Mouse (Mus musculus): ENCODE data around the gene Rhox11.
"Not testable (repeated sequence)": the region's sequence is repeated elsewhere in the genome, so short reads cannot be mapped to it uniquely, and the experiment has no call there.

The Rhox11 gene

DNA sequence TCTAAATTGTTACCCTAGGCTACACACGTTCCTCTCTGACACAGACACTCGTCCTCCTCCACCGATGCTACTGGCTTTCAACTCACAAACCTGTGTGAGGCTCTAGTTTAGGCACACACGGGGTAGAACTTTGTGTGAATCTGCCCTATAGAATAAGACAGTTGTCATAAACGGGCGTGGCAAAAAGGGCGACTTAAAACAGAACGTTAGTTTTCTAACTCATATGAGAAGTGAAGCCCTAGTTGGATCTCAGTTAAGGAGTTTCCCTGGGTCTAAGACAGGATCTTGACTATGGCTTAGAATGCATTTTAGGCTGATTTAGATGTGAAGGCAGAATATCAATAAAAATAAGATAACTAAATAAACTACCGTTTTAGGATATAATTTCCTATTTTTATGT, at the start of gene Rhox11:
Gene Rhox11, minus strand, starts transcription at position 101 of the 400 bp plus-strand sequence.
- no peak for DNase-seq (ENCODE audit: low spot score)

DNA sequence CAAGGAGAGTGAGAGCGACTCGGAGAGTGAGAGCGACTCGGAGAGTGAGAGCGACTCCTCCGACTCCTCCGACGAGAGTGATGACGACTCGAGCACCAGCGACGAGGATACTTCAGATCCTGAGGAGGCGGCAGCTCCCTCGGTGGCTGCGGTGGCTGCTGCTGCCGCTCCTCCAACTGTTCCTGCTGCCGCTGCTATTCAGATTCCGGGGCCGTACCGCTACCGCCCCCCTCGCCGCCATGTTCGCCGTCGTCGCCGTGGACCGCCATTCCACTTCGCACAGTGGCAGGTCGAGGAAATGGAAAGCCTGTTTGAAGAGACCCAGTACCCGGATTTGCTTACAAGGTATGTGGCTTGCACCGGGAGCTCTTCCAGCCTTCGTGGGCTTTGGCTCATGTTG, 36.5 kb upstream of the Rhox11 start:
- no peak for DNase-seq (ENCODE audit: low spot score)

DNA sequence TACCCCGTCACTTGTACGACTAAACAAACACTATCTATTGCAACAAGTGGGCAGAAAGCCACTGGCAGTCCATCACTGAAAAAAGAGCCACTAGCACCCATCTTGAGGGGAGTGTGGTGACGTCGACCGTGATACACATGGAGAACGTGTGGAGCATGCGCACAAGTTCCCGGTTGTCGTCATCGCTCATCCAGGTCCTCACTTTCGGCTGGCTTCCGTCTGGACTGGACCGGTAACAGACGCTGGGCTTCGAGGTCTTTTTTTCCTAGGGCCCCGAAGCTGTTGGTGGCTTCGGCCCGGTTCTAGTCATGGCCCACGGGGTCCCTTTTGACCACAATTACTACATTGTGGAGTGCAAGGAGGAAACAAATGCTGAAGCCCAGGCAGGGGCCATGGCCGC, 36.0 kb upstream of the Rhox11 start, which contains the start of gene Rhox13:
Gene Rhox13, plus strand, starts transcription at position 238 of the 400 bp plus-strand sequence.
- no peak for DNase-seq (ENCODE audit: low spot score)

GRCm38 (mm10) chrX:38110807-38111206, 25.9 kb upstream of the Rhox11 start, which contains the start of gene Rhox12:
Gene Rhox12 (minus strand): TSS chrX:38110907.
- DNase-seq (ENCODE audit: low spot score) = no peak

DNA sequence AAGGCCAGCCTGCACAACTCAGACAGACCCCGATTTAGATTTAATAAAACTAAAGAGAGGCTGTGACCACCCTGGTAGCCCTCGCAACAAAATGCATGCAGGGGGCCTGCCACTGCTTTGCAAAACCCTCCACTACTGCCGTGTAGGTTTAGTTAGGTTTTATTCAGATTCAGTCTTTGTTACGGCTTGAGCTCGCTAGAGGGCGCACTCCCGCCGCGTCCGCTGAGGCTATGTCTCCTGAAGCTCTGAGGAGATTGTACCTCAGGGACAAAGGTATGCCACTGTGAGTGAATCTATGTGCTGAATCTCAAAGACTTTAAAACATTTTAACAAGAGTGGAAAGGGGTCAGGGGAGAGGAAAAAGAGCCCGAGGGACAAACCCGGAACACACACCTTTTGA, 715 bp downstream of the Rhox11 start:
- peak; percentile 37 for DNase-seq (ENCODE audit: low spot score)

- DNase-seq (ENCODE audit: low spot score) = no peak
Measured at GRCm38 (mm10) chrX:38066175-38066574, 18.8 kb downstream of the Rhox11 start, which contains the start of gene Rhox10. Gene Rhox10 (plus strand): TSS chrX:38066475.

DNA sequence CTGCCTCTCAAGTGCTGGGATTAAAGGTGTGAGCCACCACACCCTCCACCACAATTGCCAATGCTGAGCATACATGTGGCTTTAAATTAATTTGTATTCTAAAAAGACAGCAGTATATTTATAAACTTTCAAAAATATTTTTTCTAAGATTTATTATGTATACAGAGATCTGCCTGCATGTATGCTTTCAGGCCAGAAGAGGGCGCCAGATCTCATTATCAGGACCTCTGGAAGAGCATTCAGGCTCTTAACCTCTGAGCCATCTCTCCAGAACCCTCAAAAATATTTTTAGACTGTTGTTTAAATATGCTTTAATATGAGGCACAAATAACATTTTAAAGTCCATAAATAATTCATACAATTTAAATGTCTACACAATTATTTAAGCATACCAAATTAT, 23.4 kb downstream of the Rhox11 start:
- no peak for DNase-seq (ENCODE audit: low spot score)

DNA sequence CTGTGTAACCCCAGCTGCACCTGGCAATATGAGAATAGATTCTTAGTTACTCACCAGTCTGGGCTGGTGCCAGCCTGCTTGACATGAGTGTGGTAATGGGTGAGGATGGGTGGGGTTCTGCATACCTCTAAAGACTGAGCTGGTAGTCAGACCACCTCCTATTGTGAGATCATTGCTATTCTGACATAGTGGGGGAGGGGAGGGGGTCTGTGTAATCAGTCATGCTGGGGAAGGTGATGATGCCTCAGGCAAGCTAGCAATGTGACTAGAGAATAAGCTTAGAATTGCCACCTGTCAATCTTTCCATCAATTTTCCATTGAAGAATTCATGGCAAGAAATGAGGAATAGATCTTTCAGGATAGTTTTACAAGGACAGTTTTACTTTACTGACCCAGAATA, 41.9 kb downstream of the Rhox11 start, which contains the start of gene Btg1-ps2:
Gene Btg1-ps2, minus strand, starts transcription at position 101 of the 400 bp plus-strand sequence.
- DNase-seq (ENCODE audit: low spot score) = not testable (repeated sequence)

DNA sequence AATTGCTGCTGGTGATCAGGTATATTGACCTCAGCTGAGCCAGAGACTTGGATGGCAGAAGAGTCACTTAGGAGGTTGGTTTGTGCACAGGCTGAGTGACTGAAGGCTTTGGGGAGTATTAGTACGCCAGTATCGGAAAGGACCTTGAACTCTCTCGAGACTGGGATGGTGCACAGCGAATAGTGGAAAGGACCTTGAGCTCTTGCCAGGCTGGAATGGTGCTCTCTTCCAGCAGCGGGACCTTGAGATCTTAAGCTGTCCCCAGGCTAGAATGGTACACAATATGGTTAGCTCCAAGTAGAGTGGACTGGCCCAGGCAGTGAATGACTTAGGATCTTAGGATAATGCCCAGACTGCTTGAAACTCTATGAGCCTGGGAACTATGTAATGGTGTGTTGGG, 45.3 kb downstream of the Rhox11 start:
- no peak for DNase-seq (ENCODE audit: low spot score)

- DNase-seq (ENCODE audit: low spot score) = no peak
Measured at GRCm38 (mm10) chrX:38033841-38034240, 51.1 kb downstream of the Rhox11 start.
